Mouse (Mus musculus) liver, adult 2 months (tissue): ENCODE data around the gene Rad51b.

Source experiments
- CTCF ChIP-seq: fragments of 200-500 bp; IDR thresholded peaks from 2 replicates; pipeline ENCODE4 v1.5.1; 2011; ENCODE audit warnings: low read depth, low read length, control low read depth
- POLR2A ChIP-seq: fragments of 200-500 bp; IDR thresholded peaks from 2 replicates; pipeline ENCODE4 v1.6.1; 2011; ENCODE audit warnings: low read length, control low read depth; ENCODE audit not compliant: insufficient read depth; ENCODE audit errors: extremely low read depth

- TF ChIP-seq CTCF (no peak), POLR2A (no peak)
These were observed 228.1 kb downstream of the Rad51b start for GRCm38 (mm10) chr12:79524941-79525871.
